Mouse (Mus musculus) embryo, embryonic 10 days (tissue): Measurements from ENCODE around the gene Sycp2.

Experiments
- DNase-seq: peaks from one replicate; pipeline ENCODE4 v3.0.0-alpha.2; 2015; ENCODE audit warnings: low spot score

Gene Sycp2

DNA sequence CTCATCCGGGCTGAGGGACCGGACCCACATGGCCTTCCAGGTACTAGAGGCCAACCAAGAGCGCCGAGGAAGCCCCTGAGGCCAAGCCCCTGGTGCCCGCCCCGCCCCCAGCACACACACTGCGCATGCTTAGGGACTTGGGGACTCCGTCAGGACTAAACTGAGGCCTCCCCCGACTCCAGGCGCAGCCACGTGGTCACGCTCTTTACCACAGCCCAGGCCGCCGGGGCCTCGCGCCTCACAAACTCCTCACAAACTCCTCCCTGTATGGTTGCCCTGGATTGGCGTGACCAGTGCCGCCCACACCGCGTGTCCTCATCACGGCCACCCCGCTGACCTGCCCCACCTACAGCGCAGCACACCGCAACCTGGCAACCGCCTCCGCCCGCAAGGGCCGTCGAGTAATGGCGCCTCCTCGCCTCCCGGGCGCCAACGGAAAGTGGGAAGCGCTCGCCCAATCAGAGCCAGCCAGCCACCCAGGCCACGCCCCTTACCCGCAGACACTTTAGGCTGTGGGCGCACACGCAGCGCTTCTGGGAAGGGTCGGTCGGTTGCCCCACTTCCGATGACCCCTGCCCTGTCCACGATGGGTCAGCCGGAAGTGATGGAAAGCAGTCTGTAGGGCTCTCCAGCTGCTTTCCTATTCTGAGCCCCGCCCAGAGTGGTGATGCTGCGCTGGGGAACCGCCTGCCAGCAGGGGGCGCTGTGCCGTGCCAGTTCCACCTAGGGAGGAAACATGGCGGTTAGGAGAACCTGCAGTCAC lies at the start of gene Sycp2:
Gene Sycp2, minus strand, starts transcription at position 633 of the 763 bp plus-strand sequence.
- DNase-seq: no peak

DNA sequence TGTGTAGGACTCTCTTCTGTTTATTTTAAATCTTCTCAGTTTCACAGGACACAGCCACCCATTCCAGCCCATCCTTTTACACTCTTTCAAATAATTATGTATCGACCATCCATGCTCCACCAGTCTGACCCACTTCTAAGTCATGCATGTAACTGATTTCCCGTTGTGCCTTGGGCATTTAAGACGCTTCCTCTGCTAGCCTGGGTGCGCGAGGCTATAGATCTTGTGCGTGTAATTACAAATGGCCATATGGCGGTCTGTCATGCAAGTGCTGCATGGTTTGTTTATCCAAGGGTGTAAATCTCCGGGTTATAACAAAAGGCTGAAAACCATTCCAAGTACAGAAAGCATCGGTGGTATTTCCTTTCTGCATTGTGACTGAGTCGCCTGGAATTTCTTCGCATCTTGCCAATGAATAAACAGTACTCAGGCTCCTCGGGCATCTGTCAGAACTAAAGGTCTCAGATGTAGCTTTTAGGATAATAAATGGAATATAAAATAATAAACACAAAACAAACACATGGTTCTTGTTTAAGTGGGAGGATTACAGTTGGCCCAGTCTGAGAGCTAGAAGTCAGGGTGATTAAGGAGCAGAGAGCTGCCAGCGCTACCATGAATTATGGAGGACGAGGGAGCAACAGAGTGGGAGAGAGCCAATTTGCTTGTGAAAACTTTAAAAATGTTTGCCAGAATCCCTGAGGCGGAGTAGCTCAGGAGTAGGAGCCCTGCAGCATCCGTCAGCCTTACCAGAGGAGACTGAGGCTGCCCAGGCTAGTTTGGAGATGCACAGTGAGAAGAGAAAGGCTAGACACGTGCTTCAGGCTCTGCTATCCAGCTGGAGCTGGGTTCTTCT lies 47.4 kb upstream of the Sycp2 start:
- peak; percentile 58 for DNase-seq

DNA sequence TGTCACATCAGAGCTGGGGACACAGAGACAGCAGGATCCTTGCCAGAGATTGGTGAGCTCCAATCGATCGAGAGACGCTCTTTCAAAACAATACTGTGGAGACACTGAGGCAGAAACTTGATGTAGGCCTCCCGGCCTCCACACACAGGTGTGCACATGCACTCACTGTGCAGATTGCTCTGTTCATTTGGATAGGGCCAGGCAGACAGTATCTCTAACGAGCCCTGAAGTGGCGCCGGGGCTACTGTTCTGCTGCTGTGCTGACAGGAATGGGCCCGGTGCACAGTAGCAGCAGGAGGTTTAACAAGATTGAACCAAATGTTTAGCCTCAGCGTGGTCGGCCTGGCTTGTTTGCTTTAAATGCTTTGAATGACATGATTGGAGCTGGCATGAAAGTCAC lies 43.5 kb upstream of the Sycp2 start:
- no peak for DNase-seq

DNA sequence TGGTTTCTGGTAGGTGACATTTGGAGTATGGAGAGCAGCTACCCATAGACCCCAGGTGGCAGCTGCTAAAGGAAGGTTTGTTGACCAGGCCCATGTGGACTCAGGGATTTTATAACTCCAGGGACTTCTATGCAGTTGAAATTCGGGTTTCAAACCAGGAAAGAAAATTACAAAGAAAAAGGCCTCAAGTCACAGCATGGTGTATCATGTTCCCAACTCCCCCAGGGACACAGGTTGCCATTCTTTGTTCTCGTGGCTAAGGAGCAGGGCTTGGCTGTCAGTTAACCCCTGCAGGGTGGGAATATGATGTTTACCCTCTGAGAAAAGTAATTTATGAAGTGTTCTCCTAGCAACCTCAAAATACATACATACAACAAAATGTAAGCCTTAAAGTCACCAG lies 42.8 kb upstream of the Sycp2 start:
- DNase-seq: no peak

DNA sequence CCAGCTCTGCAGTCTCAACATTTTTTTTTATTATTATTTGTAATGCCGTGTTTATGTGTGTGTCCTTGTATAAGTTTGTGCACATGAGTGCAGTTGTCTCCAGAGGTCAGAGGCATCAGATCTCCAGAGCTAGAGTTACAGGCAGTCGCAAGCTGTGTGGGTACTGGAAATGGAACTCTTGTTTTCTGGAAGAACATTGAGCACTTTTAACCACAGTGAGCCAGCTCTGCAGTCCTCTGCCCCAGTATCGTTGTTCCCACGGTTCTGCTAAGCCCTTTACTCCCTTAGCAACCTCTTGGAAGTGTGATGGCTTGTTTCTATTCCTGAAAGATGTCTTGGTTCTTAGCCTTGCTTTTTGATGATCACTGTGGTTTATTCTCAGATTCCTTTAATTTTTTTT lies 41.9 kb upstream of the Sycp2 start:
- DNase-seq: no peak

DNA sequence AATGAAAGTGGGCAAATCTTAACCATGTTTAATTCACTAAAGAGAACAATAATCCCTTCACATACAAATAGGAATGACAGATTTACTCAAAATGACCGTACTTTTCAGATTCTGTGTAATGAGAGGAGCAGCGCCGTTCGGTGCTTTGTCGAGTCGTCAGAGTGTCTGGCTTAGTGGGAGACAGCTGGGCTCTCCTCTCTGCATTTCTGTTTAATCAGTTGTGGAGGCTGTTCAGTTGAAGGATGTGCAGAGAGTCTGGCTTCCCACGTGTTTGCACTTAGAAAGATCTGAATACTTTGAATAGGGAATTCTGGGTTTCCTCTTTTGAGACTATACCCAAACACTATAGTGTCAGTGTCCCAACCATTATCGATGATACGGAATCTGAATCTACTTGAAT lies 29.8 kb upstream of the Sycp2 start:
- DNase-seq: no peak

DNA sequence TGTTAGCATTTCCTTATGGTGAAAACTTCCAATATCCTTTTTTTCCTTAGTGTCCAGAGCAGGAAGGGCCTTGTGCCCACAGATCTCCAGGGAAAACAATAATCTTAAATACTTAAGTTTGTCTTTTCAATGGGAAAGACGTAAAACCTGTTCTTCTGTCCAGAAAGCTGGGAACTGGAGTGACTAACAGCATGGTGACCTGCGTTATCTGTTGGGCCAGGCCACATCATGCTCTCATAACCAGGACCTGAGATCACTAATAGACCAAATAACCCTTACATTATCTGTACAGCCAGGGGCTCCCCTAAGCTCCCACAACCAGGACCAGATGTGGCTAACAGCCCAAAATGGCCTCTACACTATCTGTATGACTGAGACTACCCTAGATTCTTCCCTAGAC lies 26.4 kb upstream of the Sycp2 start:
- no peak for DNase-seq

DNA sequence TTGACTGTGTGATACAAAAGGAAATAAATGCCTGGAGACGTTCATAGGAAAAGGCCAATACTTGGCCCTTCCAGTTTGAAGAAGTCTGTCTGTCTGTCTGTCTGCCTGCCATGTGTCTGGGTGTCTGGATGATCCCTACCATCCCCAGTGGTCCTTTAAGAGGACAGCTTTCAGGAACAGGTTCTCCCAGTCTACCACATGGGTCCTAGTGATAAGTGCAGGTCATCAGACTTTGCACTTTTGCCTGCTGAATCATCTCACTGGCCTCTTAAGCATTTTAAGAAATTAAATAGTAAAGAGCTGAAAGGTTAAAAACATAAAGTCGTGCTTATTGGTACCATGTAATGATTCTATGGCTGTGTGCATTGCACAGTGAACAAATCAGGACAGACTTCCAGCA lies 26.0 kb upstream of the Sycp2 start:
- no peak for DNase-seq

DNA sequence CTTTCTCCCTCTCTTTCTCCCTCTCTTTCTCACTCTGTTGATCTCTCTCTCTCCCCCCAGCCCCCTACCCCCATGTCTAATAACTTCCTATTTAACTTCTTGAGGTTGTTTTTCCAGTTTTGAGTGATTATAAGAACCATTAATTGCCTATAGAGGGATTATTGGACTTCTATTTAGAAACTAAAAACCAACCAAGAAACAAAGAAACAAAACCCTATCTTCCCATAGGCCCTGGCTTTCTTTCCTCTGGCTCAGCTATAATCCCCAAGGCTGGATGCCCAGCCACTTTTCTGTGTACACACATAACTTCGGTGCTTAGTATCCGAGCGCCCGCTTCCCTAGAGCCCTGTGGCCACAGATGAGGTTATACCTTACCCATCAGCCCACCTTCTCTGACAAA lies 22.7 kb upstream of the Sycp2 start, which contains the start of gene Cdh26:
Gene Cdh26, plus strand, starts transcription at position 301 of the 400 bp plus-strand sequence.
- DNase-seq: no peak

DNA sequence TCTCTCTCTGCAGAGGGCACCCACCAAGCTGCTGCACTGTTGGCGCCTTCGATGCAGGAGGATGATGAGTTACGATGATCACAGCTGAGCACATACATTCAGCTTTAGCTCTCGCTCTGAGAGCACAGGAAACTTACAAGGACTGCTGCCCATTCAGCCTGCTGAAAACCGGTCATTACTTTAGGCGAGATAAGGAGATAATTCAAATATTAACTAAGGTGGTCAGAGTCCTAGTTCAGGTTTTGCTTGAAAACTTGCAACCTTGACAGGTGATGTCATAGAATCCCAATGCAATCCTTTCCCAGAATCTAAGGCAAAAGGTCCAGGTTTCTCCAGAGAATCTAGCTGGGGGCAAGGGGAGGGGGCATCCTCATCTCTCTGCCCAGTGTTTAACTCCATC lies 21.9 kb upstream of the Sycp2 start:
- no peak for DNase-seq

DNA sequence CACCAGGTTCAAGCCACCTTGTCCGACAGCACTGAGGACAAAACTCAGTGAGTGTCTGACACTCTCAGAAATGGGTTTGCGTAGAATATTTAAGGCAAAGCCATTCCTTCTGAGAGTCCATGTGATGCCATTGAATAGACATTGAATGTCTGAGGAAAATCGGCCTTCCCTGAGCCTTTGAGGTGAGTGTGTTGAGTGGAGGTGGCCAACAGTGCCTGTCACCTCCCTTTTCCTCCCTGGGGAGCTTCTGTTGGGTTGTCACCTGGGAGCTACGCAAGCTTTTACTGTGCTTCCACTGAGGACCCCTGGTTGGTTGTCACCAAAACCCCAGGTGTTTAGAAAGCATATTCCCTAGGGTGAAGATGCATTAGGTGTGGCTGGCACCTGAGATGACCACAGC lies 21.2 kb upstream of the Sycp2 start:
- no peak for DNase-seq

DNA sequence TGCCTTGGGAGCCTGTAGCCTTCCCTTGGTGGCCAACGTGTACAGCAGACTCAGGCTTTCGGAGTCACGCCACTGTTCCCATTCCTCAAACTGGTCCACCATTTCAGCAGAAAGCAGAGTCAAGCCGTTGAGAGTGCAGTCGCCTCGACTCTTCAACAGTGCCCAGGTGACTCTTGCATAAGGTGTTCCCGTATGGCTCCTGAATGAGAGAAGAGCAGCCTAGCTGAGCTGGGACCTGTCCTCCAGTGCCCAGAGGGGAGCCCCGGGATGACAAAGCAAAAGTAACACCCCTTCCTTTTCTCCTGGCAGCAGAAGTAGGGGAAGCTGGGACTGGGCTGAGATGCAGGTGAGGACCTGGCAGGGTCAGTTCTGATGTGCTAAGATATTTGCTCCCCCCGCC lies 20.7 kb upstream of the Sycp2 start:
- DNase-seq: no peak

DNA sequence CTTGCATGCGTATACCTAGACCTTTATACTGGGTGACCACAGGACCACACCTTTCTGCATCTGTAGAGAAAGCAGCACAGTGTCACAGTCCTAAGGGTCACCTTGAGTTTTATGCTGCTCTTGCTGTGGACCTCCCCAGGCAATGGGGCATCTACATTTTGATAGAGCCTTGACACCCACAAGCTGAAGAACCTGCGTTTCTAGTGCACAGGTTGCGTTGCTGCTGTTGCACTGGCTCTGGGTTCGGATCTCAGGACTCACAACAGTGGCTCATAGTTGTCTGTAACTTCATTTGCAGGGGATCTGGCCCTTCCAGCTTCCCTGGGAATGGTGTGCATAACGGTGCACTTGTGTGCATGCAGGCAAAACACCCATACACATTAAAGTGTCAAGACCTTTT lies 19.7 kb upstream of the Sycp2 start:
- DNase-seq: no peak

DNA sequence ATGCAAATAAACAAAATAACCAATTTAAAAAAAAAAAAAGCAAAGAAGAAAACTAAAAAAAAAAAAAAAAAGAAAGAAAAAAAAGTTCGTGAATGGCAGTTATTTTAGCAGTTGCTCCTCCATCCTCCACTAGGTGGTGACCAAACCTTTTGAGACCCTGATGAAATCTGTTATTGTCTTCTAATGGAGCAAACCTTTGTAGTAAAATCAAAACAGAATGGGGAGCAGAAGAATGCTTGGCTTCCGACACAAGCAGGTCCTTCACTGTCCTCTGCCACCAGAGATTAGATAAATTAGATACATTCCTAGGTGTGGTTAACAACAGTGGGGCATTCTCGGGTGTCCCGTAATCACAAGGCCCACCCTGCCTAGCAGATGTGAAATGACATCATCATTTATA lies 18.7 kb upstream of the Sycp2 start:
- peak; percentile 61 for DNase-seq

DNA sequence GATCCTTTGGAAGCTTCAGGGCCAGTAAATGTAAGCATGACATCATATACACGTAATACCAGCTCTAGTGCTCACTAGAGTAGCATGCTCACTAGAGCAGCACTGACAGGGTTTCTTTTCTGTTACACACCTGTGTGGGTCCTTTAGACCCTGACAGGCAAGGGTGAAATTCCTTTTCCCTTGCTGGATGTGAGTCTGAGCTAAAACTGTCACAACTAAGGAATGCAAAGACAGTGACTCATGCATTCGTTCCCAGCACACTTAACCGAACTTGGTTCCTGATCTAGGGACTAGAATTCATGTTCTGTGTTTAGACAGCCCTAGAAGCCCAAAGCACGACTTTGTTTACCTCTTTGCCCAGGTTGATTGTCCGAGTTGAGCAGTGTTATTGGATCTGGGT lies 15.7 kb upstream of the Sycp2 start:
- DNase-seq: no peak

DNA sequence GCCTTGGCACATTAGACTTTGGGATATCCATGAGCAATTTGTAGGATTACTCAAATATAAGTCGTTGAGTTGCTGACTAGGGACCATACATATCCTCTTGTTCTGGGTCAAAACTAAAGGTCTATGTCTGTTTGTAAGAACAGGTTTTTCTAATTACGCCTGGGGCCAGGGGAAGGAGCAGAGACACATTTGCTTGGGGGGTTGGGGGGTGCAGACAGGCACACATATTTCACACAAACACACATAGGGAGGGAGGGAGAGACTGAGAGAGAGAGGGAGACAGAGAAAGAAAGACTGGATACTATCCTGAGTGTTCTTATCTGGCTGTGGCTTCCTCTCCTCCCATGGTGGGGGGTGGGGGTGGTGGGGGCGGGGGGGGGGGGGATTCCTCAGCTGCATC lies 14.7 kb upstream of the Sycp2 start:
- DNase-seq: peak; percentile 25

DNA sequence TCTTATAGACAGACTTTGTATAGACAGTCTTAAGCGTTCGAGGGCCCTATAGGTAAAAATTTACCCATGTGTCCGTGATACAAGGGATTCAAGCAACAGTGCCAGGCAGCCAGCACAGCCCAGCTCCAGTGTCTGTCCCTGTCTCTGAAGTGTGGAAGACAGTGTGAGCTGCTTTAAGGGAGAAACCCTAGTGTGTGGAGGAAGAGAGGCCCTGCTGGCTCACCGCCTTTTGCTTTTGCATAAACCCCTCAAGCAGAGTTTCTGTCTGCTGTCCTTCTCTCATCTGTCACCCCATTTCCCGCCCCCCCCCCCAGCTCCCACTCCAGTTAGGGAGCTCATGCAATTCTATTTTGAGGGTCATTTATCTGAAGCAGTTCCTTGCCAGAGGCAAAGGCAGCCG lies 14.1 kb upstream of the Sycp2 start:
- DNase-seq: no peak

DNA sequence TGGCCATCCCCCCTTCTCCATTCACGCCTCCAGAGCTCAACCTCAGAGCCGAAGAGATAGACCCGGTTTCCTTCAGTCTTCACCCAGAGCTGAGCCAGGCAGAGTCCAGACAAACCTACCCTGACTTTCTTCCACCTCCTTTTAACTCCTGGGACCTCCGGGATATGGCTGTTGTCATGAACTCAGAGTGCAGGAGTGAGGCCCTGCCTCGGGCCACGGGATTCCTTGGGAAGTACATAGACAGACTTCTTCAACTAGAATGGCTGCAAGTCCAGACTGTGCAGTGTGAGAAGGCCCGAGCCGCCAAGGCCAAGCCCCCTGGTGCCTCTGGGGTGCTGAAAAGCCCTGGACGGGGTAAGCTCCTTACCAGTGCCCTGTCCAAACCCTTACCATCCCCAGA lies 13.1 kb upstream of the Sycp2 start:
- no peak for DNase-seq

DNA sequence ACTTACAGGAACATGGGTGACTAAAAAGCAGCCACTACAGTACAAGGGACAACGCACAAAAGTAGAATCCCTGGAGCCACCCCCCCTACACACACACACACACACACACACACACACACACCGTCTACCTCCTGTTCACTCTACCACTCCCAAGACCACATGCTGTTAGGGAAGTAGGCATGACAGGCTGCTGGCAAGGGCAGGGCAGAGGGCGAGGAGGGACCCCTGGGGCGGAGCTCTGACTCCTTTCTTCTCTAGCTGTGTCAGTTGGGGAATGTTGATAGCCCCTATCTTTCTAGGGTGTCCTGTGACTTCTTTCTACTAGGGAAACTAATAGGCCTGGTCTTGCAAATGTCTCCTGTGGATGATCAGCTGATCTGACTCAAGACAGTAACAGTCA lies 9.5 kb upstream of the Sycp2 start:
- no peak for DNase-seq

DNA sequence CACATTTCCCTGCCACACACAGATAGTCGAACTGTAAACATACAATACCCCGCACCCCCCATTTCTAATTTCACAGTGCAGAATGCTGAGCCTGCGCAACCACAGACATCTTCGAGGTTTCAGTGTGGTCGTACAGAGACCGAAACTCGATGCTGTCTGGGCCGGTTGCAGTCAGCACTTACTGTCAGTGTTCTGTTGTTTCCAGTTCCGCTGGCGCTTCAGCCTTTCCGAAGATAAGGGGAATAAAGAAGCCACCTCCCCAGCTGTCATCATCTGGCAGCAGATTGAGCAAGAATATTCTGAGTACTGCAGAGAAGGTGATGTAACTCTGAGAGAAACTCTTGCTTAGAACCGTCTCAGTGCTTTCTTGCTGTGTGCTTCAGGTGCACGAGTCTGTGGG lies 8.9 kb upstream of the Sycp2 start:
- no peak for DNase-seq

DNA sequence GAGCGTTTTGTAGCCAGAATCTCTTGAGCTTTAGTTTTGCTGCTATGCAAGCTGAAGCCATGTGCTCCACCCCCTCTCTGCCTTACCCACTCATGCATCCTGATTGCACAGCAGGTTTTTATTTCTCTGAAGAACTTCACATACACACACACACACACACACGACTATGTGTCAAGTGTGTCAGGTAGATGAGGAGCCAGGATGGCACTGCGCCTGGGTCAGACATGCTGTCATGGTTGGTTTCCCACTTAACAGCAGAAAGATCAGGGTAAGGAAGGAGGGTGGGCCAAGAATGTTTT lies 7.6 kb upstream of the Sycp2 start:
- no peak for DNase-seq

DNA sequence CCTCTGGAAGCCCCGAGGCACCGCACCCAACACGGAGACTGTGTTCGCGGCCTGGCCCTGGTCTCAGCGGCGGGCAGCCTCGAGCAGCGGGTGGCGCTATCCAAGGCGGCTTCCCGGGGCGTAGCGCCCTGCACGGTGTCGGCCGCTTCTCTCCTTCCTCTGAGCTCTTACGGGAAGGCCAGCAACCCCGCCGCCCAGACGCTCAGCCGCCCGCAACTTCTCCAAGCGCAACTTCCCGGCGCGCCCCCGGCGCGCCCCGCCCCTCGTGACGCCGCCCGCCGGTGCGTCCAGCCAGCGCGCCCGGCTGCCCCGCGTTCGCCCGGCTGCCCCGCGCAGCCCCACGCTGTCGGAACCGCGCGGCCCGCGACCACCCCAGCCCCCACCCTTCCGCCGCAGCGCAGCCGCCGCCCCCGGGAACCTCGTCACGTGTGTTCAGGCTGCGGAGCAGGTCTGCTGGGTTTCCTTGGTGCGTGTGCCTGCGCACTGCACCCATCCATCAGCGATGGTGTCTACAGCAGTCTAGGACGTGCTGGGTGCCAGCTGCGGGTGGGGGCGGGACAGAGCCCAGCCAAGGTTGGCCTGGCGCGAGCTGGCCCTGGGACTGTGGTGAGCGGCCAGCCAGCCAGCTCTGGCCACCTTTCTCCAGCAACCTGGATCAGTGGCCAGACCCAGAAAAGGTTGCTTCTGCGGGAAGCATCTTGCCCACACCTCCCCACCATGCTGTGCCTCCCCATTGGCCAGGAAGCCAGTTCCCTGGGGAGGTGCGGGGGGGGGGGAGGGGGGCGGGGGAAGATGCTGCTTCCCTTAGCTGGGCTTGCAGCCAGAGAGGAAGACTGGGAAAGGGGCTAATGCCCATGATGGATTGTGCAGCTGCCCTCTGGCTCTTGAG lies 7.0 kb upstream of the Sycp2 start, which contains the start of the genes Ppp1r3d and Fam217b:
Gene Ppp1r3d, minus strand, starts transcription at position 212 of the 889 bp plus-strand sequence.
Gene Fam217b, plus strand, starts transcription at position 264 of the 889 bp plus-strand sequence.
- DNase-seq: peak; percentile 57
